Mouse (Mus musculus): ENCODE data around the gene Cmtm2a. TPM values are rescaled to one million over a fixed set of nuclear protein-coding genes. Genes with fewer than 3 reads are reported as not detected.
"Not testable (repeated sequence)": the region's sequence is repeated elsewhere in the genome, so short reads cannot be mapped to it uniquely, and the experiment has no call there.

Gene Cmtm2a
- polyA plus RNA-seq, 1 experiment from 2014 or later, result not detected

- Histone ChIP-seq H3K36me3 (no peaks in the 10 kb centered on the region), H3K4me1 (no peaks in the 10 kb centered on the region), H3K27ac (replicated peaks) (no peak overlapping the region), H3K4me2 (replicated peaks) (no peak overlapping the region), H3K9me3 (replicated peaks) (no peaks in the 10 kb centered on the region), H3K27me3 (no peaks in the 10 kb centered on the region), H3K9ac (no peak overlapping the region), H3K4me3 (replicated peaks) (no peak overlapping the region)
- WGBS, result 85% methylated on average over 5 of the region's 5 CpGs
- ATAC-seq (ENCODE audit: insufficient number of reproducible peaks, low FRiP score, low TSS enrichment, low read depth), result no peak
Observed at GRCm38 (mm10) chr8:104332665-104333631, 40.0 kb upstream of the Cmtm2a start.

- not testable (repeated sequence) for H3K9me3 ChIP-seq (replicated peaks); H3K9ac ChIP-seq; H3K27ac ChIP-seq (replicated peaks); H3K4me2 ChIP-seq (replicated peaks); H3K4me1 ChIP-seq; ATAC-seq (ENCODE audit: insufficient number of reproducible peaks, low FRiP score, low TSS enrichment, low read depth); H3K36me3 ChIP-seq; H3K27me3 ChIP-seq; H3K4me3 ChIP-seq (replicated peaks)
- WGBS, result 85% methylated on average over 12 of the region's 12 CpGs
Observed at GRCm38 (mm10) chr8:104321930-104322329, 28.9 kb upstream of the Cmtm2a start, which contains the start of gene Cmtm2b. Gene Cmtm2b (plus strand): TSS chr8:104322230.

DNA sequence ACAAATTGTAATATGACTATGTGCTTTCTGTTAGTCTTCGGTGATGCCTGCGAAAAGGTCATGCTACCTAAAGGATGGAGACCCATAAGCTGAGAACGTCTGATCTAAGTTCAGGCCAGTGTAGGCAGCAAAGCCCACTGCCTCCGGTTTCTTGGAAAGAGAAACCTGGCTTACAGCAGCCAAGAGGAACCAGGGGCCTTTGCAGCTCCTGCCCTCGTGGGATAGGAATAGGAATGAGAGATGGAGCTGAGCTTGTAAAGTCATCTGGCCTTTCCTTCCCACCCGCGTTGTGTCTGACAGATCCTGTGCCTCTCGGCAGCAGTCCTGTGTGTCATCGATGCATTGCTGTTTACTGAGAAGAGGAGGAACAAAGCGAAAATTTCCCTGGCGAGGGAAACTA lies 28.3 kb upstream of the Cmtm2a start, which contains the start of gene Gm11020:
TSS of gene Gm11020 (plus strand) at position 301 of the 400 bp plus-strand sequence.
- H3K36me3 ChIP-seq; H3K4me1 ChIP-seq; H3K9me3 ChIP-seq (replicated peaks); H3K27me3 ChIP-seq; ATAC-seq (ENCODE audit: insufficient number of reproducible peaks, low FRiP score, low TSS enrichment, low read depth); H3K27ac ChIP-seq (replicated peaks); H3K9ac ChIP-seq; H3K4me2 ChIP-seq (replicated peaks); H3K4me3 ChIP-seq (replicated peaks): not testable (repeated sequence)
- WGBS, result 77% methylated on average over 11 of the region's 11 CpGs

DNA sequence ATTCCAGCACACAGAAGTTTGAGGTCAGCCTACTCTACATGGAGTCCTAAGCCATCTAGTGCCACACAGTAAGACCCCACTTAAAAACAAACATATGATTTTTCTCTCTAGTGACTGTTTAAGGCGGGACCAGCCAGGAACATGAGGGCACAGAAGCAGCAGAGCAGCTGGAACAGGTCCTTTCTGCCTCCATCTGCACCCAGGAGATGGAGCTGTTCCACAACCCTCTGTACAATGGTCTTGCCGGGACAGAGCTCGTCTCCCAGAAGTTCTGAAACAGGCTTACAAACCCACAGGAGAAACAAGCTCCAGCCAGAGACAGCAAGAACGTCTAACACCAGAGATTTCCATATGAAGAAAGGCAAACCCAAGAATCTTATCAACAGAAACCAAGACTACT lies 20.3 kb upstream of the Cmtm2a start:
- WGBS, result 61% methylated on average over 4 of the region's 4 CpGs
- ATAC-seq (ENCODE audit: insufficient number of reproducible peaks, low FRiP score, low TSS enrichment, low read depth), result no peak

GRCm38 (mm10) chr8:104312023-104312422 lies 19.0 kb upstream of the Cmtm2a start:
- H3K36me3 ChIP-seq; H3K9ac ChIP-seq; H3K4me3 ChIP-seq (replicated peaks); H3K27me3 ChIP-seq; H3K4me1 ChIP-seq; ATAC-seq (ENCODE audit: insufficient number of reproducible peaks, low FRiP score, low TSS enrichment, low read depth); H3K4me2 ChIP-seq (replicated peaks); H3K9me3 ChIP-seq (replicated peaks); H3K27ac ChIP-seq (replicated peaks): not testable (repeated sequence)
- WGBS, result 95% methylated on average over 3 of the region's 3 CpGs

More for the DNA sequence above, 20.3 kb upstream of the Cmtm2a start:
- Histone ChIP-seq H3K27ac (replicated peaks) (no peak overlapping the region), H3K27me3 (no peaks in the 10 kb centered on the region), H3K4me2 (replicated peaks) (no peak overlapping the region), H3K36me3 (no peaks in the 10 kb centered on the region), H3K4me1 (no peaks in the 10 kb centered on the region), H3K4me3 (replicated peaks) (no peak overlapping the region), H3K9ac (no peak overlapping the region), H3K9me3 (replicated peaks) (no peaks in the 10 kb centered on the region)

GRCm38 (mm10) chr8:104309441-104310155 lies 16.6 kb upstream of the Cmtm2a start, which contains the start of the genes Gm45711 and Cmtm1:
Gene Gm45711 (minus strand): TSS chr8:104310081.
Gene Cmtm1 (minus strand): TSS chr8:104310145.
- not testable (repeated sequence) for ATAC-seq (ENCODE audit: insufficient number of reproducible peaks, low FRiP score, low TSS enrichment, low read depth)

GRCm38 (mm10) chr8:104308341-104308740 lies 15.4 kb upstream of the Cmtm2a start:
- H3K9ac ChIP-seq; H3K27me3 ChIP-seq; H3K4me2 ChIP-seq (replicated peaks); H3K4me3 ChIP-seq (replicated peaks); ATAC-seq (ENCODE audit: insufficient number of reproducible peaks, low FRiP score, low TSS enrichment, low read depth); H3K9me3 ChIP-seq (replicated peaks); H3K27ac ChIP-seq (replicated peaks); H3K36me3 ChIP-seq; H3K4me1 ChIP-seq: not testable (repeated sequence)
- 55% methylated on average over 6 of the region's 6 CpGs for WGBS

More at GRCm38 (mm10) chr8:104309441-104310155, 16.6 kb upstream of the Cmtm2a start, which contains the start of the genes Gm45711 and Cmtm1:
- H3K9me3 ChIP-seq (replicated peaks); H3K4me3 ChIP-seq (replicated peaks); H3K27ac ChIP-seq (replicated peaks); H3K27me3 ChIP-seq; H3K4me1 ChIP-seq; H3K9ac ChIP-seq; H3K4me2 ChIP-seq (replicated peaks); H3K36me3 ChIP-seq: not testable (repeated sequence)
- 90% methylated on average over 36 of the region's 36 CpGs for WGBS

GRCm38 (mm10) chr8:104304962-104305361 lies 12.0 kb upstream of the Cmtm2a start:
- Histone ChIP-seq H3K9ac (no peak overlapping the region), H3K4me1 (no peaks in the 10 kb centered on the region), H3K27me3 (no peaks in the 10 kb centered on the region), H3K27ac (replicated peaks) (no peak overlapping the region), H3K9me3 (replicated peaks) (no peaks in the 10 kb centered on the region), H3K36me3 (no peaks in the 10 kb centered on the region), H3K4me3 (replicated peaks) (no peak overlapping the region), H3K4me2 (replicated peaks) (no peak overlapping the region)
- no peak for ATAC-seq (ENCODE audit: insufficient number of reproducible peaks, low FRiP score, low TSS enrichment, low read depth)
- 72% methylated on average over 11 of the region's 11 CpGs for WGBS

DNA sequence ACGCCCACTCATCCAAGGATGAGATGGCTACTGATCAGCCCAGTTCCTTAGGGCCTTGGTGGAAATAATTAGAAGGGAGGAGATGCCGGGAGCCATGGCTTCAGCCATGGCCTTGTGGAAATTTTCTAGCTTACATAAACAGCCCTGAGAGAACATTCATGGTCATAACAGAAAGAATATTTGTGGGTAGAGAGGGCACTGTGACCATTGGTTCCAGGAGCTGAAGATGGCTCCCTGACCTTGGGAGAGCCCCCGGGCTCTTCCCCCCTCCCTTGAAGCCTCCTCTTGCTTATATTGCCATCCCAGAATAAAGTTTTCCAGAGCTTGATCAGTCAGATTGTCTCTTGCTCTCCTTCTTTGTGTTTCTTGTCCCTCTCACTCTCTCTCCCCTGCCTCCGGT lies 9.6 kb upstream of the Cmtm2a start:
- not testable (repeated sequence) for H3K4me3 ChIP-seq (replicated peaks); H3K9me3 ChIP-seq (replicated peaks); ATAC-seq (ENCODE audit: insufficient number of reproducible peaks, low FRiP score, low TSS enrichment, low read depth); H3K4me2 ChIP-seq (replicated peaks); H3K9ac ChIP-seq; H3K36me3 ChIP-seq; H3K27me3 ChIP-seq; H3K4me1 ChIP-seq; H3K27ac ChIP-seq (replicated peaks)
- WGBS, result 81% methylated on average over 4 of the region's 4 CpGs

DNA sequence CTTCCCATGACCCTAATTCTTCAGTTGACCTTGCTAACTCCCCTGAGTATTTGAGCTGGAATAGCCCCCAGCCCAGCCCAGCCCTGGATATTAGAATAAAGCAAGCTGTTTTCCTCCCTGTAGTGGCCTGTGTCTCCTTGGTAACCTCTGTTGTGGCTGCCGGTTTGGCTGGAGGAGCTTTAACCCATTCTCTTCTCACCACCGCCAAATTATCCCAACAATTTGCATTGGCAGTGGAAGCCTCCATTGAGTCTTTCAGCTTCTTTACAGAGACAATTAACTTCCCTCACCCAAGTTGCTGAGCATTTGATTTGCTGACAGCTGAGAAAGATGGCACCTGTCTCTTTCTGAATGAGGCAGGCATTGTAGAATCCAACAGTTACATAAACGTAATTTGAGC lies 8.6 kb upstream of the Cmtm2a start:
- not testable (repeated sequence) for H3K9ac ChIP-seq; H3K4me3 ChIP-seq (replicated peaks); H3K36me3 ChIP-seq; ATAC-seq (ENCODE audit: insufficient number of reproducible peaks, low FRiP score, low TSS enrichment, low read depth); H3K4me1 ChIP-seq; H3K27ac ChIP-seq (replicated peaks); H3K27me3 ChIP-seq; H3K9me3 ChIP-seq (replicated peaks); H3K4me2 ChIP-seq (replicated peaks)
- WGBS, result 13% methylated on average over 3 of the region's 3 CpGs

GRCm38 (mm10) chr8:104294396-104294795 lies 1.4 kb upstream of the Cmtm2a start:
- Histone ChIP-seq H3K4me1 (no peaks in the 10 kb centered on the region), H3K4me3 (replicated peaks) (no peak overlapping the region), H3K9ac (no peak overlapping the region), H3K4me2 (replicated peaks) (no peak overlapping the region), H3K27me3 (no peaks in the 10 kb centered on the region), H3K36me3 (no peaks in the 10 kb centered on the region), H3K9me3 (replicated peaks) (no peaks in the 10 kb centered on the region), H3K27ac (replicated peaks) (no peak overlapping the region)
- ATAC-seq (ENCODE audit: insufficient number of reproducible peaks, low FRiP score, low TSS enrichment, low read depth), result no peak
- WGBS, result 69% methylated on average over 1 of the region's 1 CpGs
